Mouse (Mus musculus) gastrocnemius, adult 2 months (tissue): ENCODE measurements around the gene 1700029I15Rik. TPM values are rescaled to one million over a fixed set of nuclear protein-coding genes. Genes with fewer than 3 reads are reported as not detected.

Source experiments
- DNase-seq: peaks from one replicate; pipeline ENCODE4 v3.0.0; 2022
- H3K27ac ChIP-seq: fragments of 200-600 bp; 2 replicates; pipeline ENCODE4 v1.8.1; 2022; ENCODE audit warnings: mild to moderate bottlenecking
- H3K4me3 ChIP-seq: fragments of 200-600 bp; 2 replicates; pipeline ENCODE4 v1.8.1; 2022; ENCODE audit warnings: mild to moderate bottlenecking, moderate library complexity
- CTCF ChIP-seq: fragments of 200-600 bp; IDR thresholded peaks from 2 replicates; pipeline ENCODE4 v1.8.1; 2022; ENCODE audit warnings: antibody characterized with exemption, mild to moderate bottlenecking, moderate library complexity
- intact Hi-C: fragments of 180-260 bp; cut with DNase I; formaldehyde crosslinking; loops from one replicate; pipeline ENCODE4 v1.15.1; 2025
- total RNA-seq, 2 experiments: library from RNA; stranded (reverse); gene quantifications; 2 replicates each; pipeline ENCODE4 v1.2.3; 2021

The 1700029I15Rik gene
- total RNA-seq, 2 experiments from 2014 or later, result 0.69 to 1.1 TPM

- no peak for TF ChIP-seq CTCF
These were observed 42.3 kb downstream of the 1700029I15Rik start for GRCm38 (mm10) chr2:92424462-92425308.

GRCm38 (mm10) chr2:92425366-92425765, 43.0 kb downstream of the 1700029I15Rik start:
- intact Hi-C loops, result no loop called here
- TF ChIP-seq CTCF, result no peak

More at GRCm38 (mm10) chr2:92424462-92425308, 42.3 kb downstream of the 1700029I15Rik start:
- peak overlapping the region; percentile 97 for H3K27ac ChIP-seq
- H3K4me3 ChIP-seq, result peak overlapping the region; percentile 44
- DNase-seq, result peak; percentile 70
- intact Hi-C loops, result loop anchor here (5.0 kb wide), 1 partner anchor 47 kb away; no protein-coding TSS in a partner anchor

GRCm38 (mm10) chr2:92426426-92426825, 44.1 kb downstream of the 1700029I15Rik start:
- TF ChIP-seq CTCF, result no peak
- intact Hi-C loops, result no loop called here
- DNase-seq, result peak; percentile 69
- Histone ChIP-seq H3K27ac (peak overlapping the region; percentile 97), H3K4me3 (peak overlapping the region; percentile 21)

More at GRCm38 (mm10) chr2:92425366-92425765, 43.0 kb downstream of the 1700029I15Rik start:
- no peak for DNase-seq
- Histone ChIP-seq H3K4me3 (peak overlapping the region; percentile 44), H3K27ac (peak overlapping the region; percentile 97)

- intact Hi-C loops, result no loop called here
- no peak for TF ChIP-seq CTCF
- H3K4me3 ChIP-seq, result 0 out of 2 replicates have a peak overlapping the region, but pooled peaks have one; percentile 1
- DNase-seq, result peak; percentile 75
- H3K27ac ChIP-seq, result peak overlapping the region; percentile 97
These were observed 45.5 kb downstream of the 1700029I15Rik start for GRCm38 (mm10) chr2:92427882-92428281.

- intact Hi-C loops, result no loop called here
- no peak for DNase-seq
- no peak for TF ChIP-seq CTCF
- Histone ChIP-seq H3K27ac (peak overlapping the region; percentile 97), H3K4me3 (peak overlapping the region; percentile 84; the same call in 1 of the 2 replicates)
These were observed 47.8 kb downstream of the 1700029I15Rik start for GRCm38 (mm10) chr2:92430089-92430488.

GRCm38 (mm10) chr2:92430723-92431541, 48.6 kb downstream of the 1700029I15Rik start:
- intact Hi-C loops, result no loop called here
- Histone ChIP-seq H3K27ac (peak overlapping the region; percentile 97), H3K4me3 (peak overlapping the region; percentile 84)
- peak; percentile 83 for DNase-seq
- TF ChIP-seq CTCF, result no peak; the same call in 1 of the 2 replicates

GRCm38 (mm10) chr2:92431611-92432179, 49.4 kb downstream of the 1700029I15Rik start:
- DNase-seq, result no peak
- Histone ChIP-seq H3K4me3 (peak overlapping the region; percentile 84), H3K27ac (peak overlapping the region; percentile 97)
- intact Hi-C loops, result no loop called here
- no peak for TF ChIP-seq CTCF

GRCm38 (mm10) chr2:92432299-92433295, 50.3 kb downstream of the 1700029I15Rik start:
- intact Hi-C loops, result no loop called here
- H3K4me3 ChIP-seq, result peak overlapping the region; percentile 84
- peak; percentile 75 for DNase-seq
- peak overlapping the region; percentile 97 for H3K27ac ChIP-seq
- no peak for TF ChIP-seq CTCF

GRCm38 (mm10) chr2:92433578-92434374, 51.4 kb downstream of the 1700029I15Rik start, which contains the start of gene Cry2:
Gene Cry2 (minus strand): TSS chr2:92434043.
- intact Hi-C loops, result no loop called here
- Histone ChIP-seq H3K27ac (peak within 1 kb of the TSS; percentile 97), H3K4me3 (peak within 1 kb of the TSS; percentile 84)
- TF ChIP-seq CTCF, result no peak
- DNase-seq, result peak; percentile 99

GRCm38 (mm10) chr2:92434375-92434745, 52.0 kb downstream of the 1700029I15Rik start:
- no peak for TF ChIP-seq CTCF
- Histone ChIP-seq H3K4me3 (peak overlapping the region; percentile 84), H3K27ac (peak overlapping the region; percentile 97)
- DNase-seq, result no peak
- intact Hi-C loops, result no loop called here
